Mouse (Mus musculus) retina, embryonic 14.5 days (tissue): ENCODE measurements around the gene Stx2.

Experiments used
- DNase-seq: peaks from one replicate; pipeline ENCODE4 v3.0.0-alpha.2; 2015; ENCODE audit warnings: low spot score

The Stx2 gene

DNA sequence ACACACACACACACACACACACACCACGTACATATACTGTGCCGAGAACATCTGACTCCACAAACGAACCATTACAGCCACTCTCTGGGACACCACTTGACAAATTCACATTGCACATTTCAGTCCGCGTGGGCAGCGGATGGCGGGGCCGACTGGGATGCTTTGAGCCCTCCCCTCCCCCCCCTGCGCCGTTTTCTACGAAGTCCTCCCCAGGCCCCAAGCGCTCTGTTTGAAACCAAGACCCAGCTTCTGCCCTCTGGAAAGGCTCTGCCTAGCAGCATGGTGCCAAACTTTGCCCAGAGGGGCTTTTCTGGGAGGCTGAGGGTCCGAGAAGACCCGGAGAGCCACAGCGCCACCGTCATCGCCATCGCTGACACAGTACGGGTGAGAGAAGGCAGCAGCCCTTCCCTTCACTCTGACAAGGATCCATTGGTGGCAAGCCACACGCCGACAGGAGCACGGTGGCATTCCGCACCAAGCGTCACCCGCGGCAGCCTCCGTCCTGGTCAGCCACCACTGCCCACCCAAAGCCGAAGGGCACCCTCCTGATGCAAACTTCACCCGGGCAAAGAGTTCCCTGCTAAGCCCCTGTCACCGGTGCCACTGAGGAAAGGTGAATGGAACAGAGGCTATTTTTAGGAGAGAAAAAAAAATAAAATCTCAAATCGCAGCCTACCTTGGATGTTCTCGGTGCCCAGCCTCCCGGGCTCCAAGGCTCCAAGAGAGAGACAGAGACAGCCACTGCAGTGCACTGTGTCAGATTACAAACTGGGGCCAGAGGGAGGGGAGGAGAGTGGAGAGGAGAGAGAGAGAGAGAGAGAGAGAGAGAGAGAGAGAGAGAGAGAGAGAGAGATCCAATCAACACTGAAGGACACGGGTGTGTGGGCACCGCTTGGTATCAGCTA is 55.8 kb downstream of the Stx2 start:
- peak; percentile 50 for DNase-seq

DNA sequence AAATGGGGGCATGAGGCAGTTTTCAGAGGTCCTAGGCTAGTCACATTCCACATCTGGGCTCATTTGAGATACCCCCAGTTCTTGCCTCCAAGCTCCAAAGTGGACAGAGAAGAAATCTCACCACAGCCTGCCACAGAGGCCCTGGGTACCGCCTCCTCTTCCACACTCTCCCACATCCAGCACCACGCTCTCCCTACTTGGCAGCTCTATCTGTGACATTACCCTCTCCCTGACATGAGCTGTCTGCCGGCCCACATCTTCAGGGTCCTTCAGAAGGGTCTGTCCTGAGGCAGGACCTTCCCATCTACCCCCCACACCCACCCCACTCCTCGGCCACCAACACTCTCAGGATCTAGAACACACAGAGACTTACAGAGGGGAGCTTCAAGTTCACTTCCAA is 56.9 kb downstream of the Stx2 start:
- no peak for DNase-seq

DNA sequence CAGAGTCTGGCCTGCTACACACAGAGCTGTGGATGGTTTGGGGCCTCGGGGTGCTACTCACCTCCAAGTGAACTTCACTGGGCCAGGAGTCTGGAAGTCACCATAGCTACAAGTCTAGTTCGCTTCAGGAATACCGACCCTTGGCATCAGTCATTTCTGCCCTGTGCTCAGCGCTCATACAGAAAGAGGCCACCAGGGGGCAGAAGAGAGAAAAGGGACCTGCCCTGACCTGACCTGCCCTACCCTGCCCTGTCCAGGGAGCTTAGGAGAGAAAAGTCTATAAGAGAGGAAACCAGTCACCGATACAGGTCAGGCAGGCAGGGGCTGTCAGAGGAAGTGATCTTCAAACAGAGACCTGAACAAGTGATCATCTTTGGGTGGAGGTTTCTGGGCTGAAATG is 61.3 kb downstream of the Stx2 start:
- DNase-seq = peak; percentile 67

DNA sequence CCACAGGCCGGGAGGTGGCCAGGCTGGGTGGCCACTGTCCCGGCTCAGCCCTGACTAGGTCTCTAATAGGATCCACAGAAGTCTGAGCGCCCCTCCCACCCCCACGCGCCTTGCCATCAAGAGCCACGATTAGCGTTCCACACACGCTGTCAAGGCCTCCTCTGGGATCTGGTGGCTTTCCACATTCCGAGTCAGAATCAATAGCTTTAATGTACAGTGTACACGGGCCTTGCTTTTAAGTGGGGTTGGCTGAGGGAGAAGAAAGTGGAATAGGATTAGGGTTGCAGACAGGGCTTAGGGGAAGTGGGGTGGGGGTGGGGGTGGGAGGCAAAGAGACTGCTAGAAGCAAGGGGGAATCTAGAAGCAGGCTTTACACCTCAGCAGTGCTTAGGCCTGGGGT is 67.9 kb downstream of the Stx2 start:
- DNase-seq = no peak

DNA sequence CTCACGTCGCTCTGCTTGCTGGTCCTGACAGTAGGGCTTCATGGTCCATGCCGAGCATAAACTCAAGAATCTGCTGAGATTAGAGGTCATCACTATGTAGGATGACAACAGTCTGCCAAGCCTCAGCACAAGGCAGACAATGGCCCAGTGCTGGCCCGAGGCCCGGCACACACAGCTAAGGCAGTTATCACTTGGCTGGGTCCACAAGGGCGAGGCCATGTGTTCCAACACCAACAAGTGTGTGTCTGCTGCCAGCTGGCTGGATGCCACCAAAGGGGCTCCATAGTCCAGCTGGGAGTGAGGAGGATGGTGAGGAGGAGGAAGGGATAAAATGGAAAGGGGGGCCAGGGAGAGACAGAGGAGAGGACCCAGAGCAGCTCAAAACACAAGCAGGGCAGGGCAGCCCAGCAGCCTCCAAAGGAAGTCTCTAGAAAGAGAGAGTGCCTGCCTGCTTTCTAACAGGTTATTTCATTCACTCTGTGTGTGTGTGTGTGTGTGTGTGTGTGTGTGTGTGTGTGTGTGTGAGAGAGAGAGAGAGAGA is 72.9 kb downstream of the Stx2 start:
- DNase-seq = no peak
